Mouse (Mus musculus) embryo, embryonic 9.5 days (tissue): ENCODE results near the gene Pfdn2.

ENCODE experiments used
- DNase-seq: peaks from one replicate; pipeline ENCODE4 v3.0.0-alpha.2; 2017; ENCODE audit errors: extremely low spot score

Pfdn2 gene

GRCm38 (mm10) chr1:171356814-171357213 is 11.3 kb downstream of the Pfdn2 start:
- no peak for DNase-seq

DNA sequence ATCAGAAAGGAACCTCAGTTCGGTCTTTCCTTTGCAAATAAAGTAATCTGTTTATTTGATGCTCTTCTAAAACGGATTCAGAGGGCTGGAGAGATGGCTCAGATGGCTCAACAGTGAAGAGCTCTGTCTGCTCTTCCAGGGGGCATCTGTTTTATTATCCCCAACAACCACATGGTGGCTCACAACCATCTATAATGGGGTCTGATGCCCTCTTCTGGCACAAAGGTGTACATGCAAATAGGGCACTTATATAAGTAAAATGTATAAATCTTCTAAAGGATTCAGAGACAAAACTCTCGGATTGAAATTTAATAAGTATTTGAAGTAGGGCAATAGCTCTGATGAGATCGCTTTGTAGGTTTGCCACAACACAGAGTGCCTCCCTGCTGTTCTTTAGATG is 13.0 kb downstream of the Pfdn2 start:
- DNase-seq = no peak

DNA sequence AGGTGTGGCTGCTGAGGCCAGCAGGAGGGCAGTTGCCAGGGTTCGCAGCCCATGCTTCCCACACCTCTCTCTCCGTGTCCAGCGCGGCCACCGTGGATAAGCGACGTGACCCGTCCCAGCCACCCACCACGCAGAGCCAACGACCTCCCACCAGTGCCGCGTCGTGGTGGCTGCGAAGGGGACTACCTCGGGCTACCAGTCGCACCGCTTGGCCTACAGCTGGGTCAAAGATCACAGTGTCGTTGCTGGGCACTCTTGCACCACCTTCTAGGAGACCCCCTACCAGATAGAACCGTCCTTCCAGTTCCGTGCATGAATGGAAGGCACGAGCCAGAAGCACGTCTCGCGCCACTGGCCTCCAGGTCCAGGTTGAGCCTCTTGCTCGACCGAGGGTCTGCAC is 14.8 kb downstream of the Pfdn2 start:
- no peak for DNase-seq

- peak; percentile 90 for DNase-seq
Measured at GRCm38 (mm10) chr1:171360656-171361055, 15.2 kb downstream of the Pfdn2 start, which contains the start of gene Klhdc9. Klhdc9 (minus strand) TSS chr1:171360798.

DNA sequence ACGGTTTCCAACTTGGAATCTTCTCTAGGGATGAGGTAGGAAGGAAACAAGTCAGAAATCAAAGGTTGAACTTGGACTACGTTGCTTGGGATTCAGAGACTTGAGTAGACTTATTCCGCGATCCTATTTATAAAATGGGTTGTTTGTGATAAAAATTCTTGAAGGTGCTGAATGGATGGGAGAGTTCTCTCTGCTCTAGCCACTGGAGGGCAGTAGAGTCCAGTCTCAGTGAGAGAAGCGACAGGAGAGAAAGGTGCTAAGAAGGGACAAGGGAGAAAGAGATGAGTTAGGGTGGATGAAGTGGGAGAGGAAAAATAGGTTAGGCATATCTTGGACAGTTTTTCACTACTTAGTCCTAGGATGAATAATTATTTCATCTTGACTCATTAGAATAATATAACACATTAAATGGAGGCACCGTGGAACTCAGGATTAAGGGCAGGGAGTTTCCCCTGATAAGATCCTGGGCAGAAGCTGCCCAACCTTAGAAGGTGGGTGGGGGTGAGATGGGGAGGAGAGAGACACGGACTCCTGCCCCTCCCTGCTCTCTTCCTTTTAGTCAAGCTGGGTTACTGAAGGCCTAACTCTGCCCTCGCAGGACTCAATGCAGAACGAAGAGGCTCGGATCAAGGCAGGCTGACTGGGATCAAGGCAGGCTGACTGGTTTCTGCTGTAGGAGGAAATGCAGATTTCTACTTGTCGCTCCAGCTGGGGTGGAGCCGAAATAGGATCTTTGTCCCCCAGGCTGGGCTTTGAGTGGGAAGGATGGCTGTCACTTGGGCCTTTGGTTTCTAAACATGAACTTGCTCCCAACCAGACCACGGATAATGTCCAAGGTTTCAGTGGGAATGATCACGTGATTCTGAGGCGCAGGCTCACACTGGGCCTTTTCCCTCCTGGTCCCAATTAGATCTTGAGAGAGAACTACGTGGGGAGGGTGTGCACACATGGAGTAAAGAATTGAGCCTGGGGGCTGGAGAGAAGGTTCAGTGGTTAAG is 15.9 kb downstream of the Pfdn2 start:
- peak; percentile 76 for DNase-seq

DNA sequence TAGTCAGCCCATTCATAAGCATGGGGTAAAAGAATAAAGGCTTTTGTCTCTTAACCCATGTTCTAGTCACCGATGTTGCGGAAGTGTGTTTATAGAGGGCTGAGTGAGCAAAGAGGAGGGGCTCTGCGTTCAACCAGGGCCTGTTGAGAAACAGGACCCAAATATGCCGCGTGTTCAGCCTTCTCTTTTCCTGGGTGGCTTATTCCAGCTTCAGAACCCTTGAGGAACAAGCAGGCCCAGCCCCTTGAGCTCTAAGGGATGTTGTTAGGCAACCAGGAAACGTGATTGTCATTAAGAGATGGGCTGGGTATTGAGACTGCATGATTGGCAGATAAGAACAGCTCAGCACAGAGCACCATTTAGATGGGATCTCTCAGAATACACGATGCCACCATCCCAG is 20.5 kb downstream of the Pfdn2 start:
- no peak for DNase-seq

GRCm38 (mm10) chr1:171369845-171370556 is 24.5 kb downstream of the Pfdn2 start, which contains the start of gene Nectin4:
Nectin4 (plus strand) TSS chr1:171370099.
- no peak for DNase-seq

- DNase-seq = no peak
Measured at GRCm38 (mm10) chr1:171372880-171373279, 27.4 kb downstream of the Pfdn2 start.

DNA sequence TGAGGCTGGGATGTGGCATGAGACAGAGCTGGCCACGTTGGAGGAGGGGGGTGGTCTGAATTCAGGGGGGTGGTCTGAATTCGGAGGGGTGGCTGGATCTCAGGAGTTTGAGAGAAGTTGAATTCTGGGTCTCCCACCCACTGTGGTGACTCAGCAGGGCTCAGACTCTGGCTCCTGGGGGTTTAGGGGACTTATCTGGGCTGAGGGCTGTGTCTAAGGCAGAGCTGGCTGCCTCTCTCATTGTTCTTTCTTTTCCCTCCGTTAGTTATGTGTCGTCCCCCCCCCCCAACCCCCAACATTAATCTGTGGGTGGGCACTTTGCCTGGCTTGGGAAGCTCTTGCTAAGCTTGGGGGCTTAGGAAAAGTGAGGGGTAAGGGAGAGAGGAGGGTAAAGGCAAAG is 28.5 kb downstream of the Pfdn2 start:
- DNase-seq = no peak

DNA sequence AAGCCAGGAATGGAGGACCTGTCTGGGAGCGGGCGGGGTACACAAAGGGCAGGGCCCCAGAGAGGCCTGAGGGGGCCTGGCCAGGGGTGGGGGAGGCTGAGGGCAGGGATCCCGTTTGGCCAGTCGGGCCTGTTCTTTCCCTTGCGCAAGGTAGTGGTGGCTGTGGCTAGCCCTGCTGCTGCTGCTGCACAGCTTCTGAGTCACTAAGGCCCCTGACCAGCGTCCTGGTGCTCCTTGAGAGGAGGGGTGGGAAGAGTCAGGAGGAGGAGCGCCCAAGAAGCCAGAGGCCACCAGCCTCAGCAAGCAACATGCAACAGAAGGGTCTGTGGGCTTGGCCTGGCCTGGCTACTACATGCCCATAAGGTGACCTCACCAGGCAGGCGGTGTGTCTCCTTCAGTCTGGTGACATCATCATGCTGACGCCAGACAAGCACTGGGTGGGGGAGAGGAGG is 30.2 kb downstream of the Pfdn2 start:
- DNase-seq = no peak

DNA sequence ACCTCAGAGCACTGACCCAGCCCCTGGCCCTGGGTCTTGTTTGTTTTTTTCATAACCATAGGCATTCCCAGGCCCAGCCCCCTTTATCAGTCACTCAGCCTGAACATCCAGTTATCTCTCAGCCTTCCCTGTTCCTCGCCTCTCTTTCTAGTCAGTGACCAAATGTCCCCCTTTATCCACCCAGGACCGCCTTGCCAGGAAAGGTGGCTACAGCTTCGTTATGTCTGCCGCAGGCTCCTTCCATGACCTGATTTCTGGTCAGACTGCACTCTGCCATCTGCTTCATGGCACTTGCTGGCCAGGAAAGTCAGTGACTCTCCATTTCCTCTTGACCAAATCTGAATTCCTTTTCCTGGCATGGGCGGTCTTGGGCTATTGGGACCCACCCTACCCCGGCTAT is 32.8 kb downstream of the Pfdn2 start:
- DNase-seq = no peak

- peak; percentile 75 for DNase-seq
Measured at GRCm38 (mm10) chr1:171379935-171380599, 34.6 kb downstream of the Pfdn2 start.

DNA sequence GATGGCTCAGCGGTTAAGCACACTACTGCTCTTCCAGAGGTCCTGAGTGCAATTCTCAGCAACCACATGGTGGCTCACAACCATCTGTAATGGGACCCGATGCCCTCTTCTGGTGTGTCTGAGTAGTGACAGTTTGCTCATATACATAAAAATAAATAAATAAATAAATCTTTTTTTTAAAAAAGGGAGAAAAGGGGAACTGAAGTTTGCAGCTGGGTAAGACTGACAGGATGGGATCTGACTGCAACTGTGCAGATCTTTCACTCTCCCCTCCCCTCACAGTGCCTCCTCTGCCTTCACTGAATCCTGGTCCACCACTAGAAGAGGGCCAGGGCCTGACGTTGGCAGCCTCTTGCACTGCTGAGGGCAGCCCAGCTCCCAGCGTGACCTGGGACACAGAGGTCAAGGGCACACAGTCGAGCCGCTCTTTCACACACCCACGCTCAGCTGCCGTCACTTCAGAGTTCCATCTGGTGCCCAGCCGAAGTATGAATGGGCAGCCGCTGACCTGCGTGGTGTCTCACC is 36.7 kb downstream of the Pfdn2 start:
- no peak for DNase-seq

DNA sequence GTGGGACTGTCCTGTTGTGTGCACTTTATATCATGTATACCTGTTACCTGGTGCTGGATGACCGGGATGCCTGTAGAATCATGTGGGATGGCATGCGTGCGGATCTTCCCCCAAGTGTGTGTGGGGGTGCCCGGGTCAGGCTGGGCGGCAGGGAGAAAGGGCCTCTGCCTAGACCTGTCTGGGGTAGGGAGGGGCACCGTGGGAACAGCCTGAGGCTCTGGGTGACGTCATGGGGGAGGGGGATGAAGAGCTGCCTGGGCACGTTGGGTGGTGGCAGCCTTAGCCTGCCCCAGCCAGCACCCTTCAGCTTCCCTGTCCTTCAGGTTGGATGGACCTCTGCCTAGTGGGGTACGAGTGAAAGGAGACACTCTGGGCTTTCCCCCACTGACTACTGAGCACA is 38.9 kb downstream of the Pfdn2 start:
- DNase-seq = no peak

DNA sequence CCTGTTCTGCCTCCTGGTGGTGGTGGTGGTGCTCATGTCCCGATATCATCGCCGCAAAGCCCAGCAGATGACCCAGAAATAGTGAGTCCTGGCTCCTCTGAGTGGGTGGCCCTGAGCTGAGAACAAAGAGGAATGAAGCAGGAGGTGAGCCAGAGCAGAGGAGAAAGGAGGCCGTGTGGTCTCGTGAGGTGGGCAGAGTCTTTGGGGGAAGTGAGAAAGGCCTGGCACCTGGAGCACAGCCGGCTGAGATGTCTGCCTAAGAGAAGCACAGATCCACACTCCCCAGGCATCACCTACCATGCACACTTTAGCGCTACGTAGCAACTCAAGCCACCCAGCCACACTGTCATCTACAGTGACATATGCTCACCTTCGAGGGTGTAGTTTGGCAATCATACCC is 39.7 kb downstream of the Pfdn2 start:
- DNase-seq = no peak

DNA sequence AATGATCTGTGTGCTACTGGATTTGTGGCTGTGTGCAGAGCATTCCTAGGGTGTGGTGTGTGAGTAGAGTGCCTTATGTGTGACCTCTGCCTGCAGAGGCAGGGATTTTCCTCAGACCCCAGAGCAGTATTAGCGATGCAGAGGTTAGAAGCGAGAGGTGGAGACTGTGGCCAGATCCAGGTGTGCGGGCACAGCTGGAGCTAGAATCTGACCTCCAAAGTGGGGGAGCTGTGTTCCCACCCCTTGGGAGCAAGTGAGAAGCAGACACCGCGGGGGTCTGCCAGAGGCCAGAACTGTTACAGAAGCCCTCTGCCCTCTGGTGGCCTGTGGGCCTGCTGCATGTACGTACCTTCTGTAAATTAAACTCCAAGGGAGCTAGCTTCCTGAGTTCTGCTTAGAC is 41.6 kb downstream of the Pfdn2 start:
- peak; percentile 38 for DNase-seq

DNA sequence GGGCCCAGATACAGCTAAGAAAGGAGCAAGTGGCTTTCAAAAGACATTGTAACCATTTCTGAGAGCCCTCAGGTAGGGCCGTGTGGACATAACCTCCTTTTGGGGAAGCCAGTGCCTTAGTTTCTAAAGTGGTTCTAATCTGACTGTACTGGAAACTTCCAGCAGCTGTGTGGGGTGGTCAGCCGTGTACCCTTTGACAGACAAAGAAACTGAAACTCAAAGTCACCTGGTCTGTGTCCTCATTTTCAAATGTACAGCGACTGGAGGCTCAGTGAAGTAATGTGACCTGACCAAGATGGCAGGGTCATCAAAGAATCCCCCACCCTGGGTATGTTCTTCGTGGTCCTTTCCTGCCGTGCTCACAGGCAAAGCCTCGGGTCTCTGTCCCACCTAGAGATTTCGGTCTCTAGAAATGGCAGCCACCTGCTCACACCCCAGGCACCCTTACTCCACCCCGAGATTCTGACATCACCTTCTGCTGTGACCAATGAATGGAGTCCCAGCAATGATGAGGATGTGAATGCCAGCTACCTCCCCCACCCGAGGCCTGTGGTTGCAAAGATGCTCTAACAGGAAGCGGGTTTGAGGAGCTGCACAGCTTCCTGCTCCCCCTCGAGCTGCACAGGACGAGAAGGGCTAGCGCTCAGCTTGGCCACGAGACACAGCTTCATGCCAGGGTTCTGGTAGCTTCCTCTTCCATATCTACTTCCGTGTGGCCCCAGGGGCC is 43.1 kb downstream of the Pfdn2 start, which contains the start of gene Arhgap30:
Arhgap30 (plus strand) TSS at position 579 of the 727 bp plus-strand sequence.
- no peak for DNase-seq

- DNase-seq = no peak
Measured at GRCm38 (mm10) chr1:171390101-171390500, 44.6 kb downstream of the Pfdn2 start.

GRCm38 (mm10) chr1:171401821-171402220 is 56.4 kb downstream of the Pfdn2 start:
- no peak for DNase-seq

DNA sequence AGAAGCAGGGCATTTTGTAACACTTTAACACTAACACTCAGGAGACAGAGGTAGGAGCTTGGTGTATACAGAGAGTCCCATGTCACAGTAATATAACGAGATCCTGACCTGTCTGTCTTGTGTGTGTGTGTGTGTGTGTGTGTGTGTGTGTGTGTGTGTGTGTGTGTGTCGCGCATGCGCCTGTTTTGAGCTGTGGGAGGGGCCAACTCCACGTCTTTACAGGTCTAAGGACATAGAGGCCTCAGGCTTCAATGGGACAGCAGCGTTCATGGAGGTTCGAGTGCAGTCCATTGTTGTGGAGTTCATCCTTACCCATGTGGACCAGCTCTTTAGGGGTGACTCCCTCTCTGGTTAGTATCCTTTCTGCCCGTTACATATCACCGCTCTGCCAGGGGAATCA is 57.5 kb downstream of the Pfdn2 start:
- no peak for DNase-seq

DNA sequence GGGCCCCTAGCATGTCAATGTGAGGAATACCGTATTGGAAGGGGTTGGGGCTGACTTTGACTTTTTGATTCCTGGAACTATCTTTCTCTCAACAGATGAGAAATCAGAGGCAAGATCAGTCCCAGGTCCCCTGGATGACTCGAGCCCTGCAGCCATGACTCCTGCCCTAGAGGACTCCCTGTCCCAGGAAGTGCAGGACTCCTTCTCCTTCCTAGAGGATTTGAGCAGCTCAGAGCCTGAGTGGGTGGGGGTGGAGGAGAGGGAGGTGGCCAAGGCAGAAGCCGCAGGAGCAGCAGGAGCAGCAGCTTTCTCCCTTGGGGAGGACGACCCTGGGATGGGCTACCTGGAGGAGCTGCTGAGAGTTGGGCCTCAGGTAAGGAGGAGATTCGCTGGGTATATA is 61.8 kb downstream of the Pfdn2 start:
- no peak for DNase-seq
